Mouse (Mus musculus) MEL (cell line): Measurements from ENCODE around the gene Cog4. TPM values are rescaled to one million over a fixed set of nuclear protein-coding genes. Genes with fewer than 3 reads are reported as not detected.

Source experiments
- DNase-seq: peaks from one replicate; pipeline ENCODE4 v3.0.0; 2011; ENCODE audit warnings: low read depth, low spot score
- H3K27ac ChIP-seq: 2 replicates; pipeline ENCODE4 v1.5.1; 2012; ENCODE audit warnings: low read depth, mild to moderate bottlenecking, control low read depth, low read length, moderate library complexity; ENCODE audit not compliant: control insufficient read depth
- H3K27me3 ChIP-seq, 2 experiments: fragments of 150-350 bp in 1 of 2; sonication (generic) in 1 of 2; 2 replicates each; pipeline ENCODE4 v1.6.1; 2012; ENCODE audit warnings: low read length in 2 of 2, mild to moderate bottlenecking in 2 of 2, improper control_type of control experiment in 1 of 2, moderate library complexity in 1 of 2; ENCODE audit not compliant: insufficient read depth in 2 of 2, control insufficient read depth in 1 of 2
- H3K36me3 ChIP-seq, 2 experiments: 2 replicates each; pipeline ENCODE4 v1.6.1; 2012 to 2014; ENCODE audit warnings: low read length in 2 of 2, improper control_type of control experiment in 1 of 2, inconsistent platforms in 1 of 2, mild to moderate bottlenecking in 1 of 2; ENCODE audit not compliant: insufficient read depth in 2 of 2, control insufficient read depth in 1 of 2
- H3K4me1 ChIP-seq, 2 experiments: fragments of 150-350 bp in 1 of 2; sonication (generic) in 1 of 2; 2 replicates each; pipeline ENCODE4 v1.6.1; 2012; ENCODE audit warnings: low read length in 2 of 2, improper control_type of control experiment in 1 of 2, mild to moderate bottlenecking in 1 of 2; ENCODE audit not compliant: insufficient read depth in 2 of 2, control insufficient read depth in 1 of 2
- H3K4me3 ChIP-seq, 2 experiments: fragments of 150-350 bp in 1 of 2; sonication (generic) in 1 of 2; 2 replicates each; pipeline ENCODE4 v1.5.1; 2012; ENCODE audit warnings: low read depth in 2 of 2, low read length in 2 of 2, mild to moderate bottlenecking in 2 of 2, moderate library complexity in 2 of 2, control low read depth in 1 of 2, improper control_type of control experiment in 1 of 2; ENCODE audit not compliant: control insufficient read depth in 1 of 2, insufficient read depth in 1 of 2
- H3K79me2 ChIP-seq: 2 replicates; pipeline ENCODE4 v1.6.1; 2012; ENCODE audit warnings: mild to moderate bottlenecking, low read length, moderate library complexity; ENCODE audit not compliant: control insufficient read depth, poor library complexity, insufficient read depth
- H3K9ac ChIP-seq: 2 replicates; pipeline ENCODE4 v1.6.1; 2012; ENCODE audit warnings: low read depth, mild to moderate bottlenecking, control low read depth, low read length, moderate library complexity; ENCODE audit not compliant: control insufficient read depth, poor library complexity, severe bottlenecking
- H3K9me3 ChIP-seq: fragments of 150-350 bp; sonication (generic); replicated peaks from 2 replicates; pipeline ENCODE4 v1.6.1; 2012; ENCODE audit warnings: mild to moderate bottlenecking, low read length, improper control_type of control experiment, moderate library complexity; ENCODE audit not compliant: insufficient read depth
- CHD1 ChIP-seq: IDR thresholded peaks from 2 replicates; pipeline ENCODE4 v1.6.1; 2012; ENCODE audit warnings: low read depth, mild to moderate bottlenecking, inconsistent platforms, low read length, improper control_type of control experiment
- CHD2 ChIP-seq: IDR thresholded peaks from 2 replicates; pipeline ENCODE4 v1.6.1; 2011; ENCODE audit warnings: low read length, improper control_type of control experiment
- ETS1 ChIP-seq: IDR thresholded peaks from 2 replicates; pipeline ENCODE4 v1.6.1; 2012; ENCODE audit warnings: low read depth, mild to moderate bottlenecking, inconsistent platforms, low read length, improper control_type of control experiment, moderate library complexity
- GATA1 ChIP-seq: IDR thresholded peaks from 2 replicates; pipeline ENCODE4 v1.6.1; 2011; ENCODE audit warnings: low read depth, low read length, improper control_type of control experiment
- JUND ChIP-seq: IDR thresholded peaks from 2 replicates; pipeline ENCODE4 v1.6.1; 2011; ENCODE audit warnings: low read depth, mild to moderate bottlenecking, improper control_type of control experiment, low read length
- MAX ChIP-seq: IDR thresholded peaks from 2 replicates; pipeline ENCODE4 v1.6.1; 2011; ENCODE audit warnings: low read length, improper control_type of control experiment
- MXI1 ChIP-seq: IDR thresholded peaks from 2 replicates; pipeline ENCODE4 v1.6.1; 2011; ENCODE audit warnings: mild to moderate bottlenecking, low read depth, low read length, improper control_type of control experiment
- NELFE ChIP-seq: IDR thresholded peaks from 2 replicates; pipeline ENCODE4 v1.6.1; 2011; ENCODE audit warnings: low read depth, low read length, improper control_type of control experiment
- POLR2A ChIP-seq, 2 experiments: IDR thresholded peaks; 2 replicates each; pipeline ENCODE4 v1.6.1; 2011 to 2012; ENCODE audit warnings: low read length in 2 of 2, mild to moderate bottlenecking in 2 of 2, control low read depth in 1 of 2, improper control_type of control experiment in 1 of 2, low read depth in 1 of 2, moderate library complexity in 1 of 2; ENCODE audit not compliant: control insufficient read depth in 1 of 2, insufficient read depth in 1 of 2, poor library complexity in 1 of 2
- POLR2AphosphoS2 ChIP-seq: IDR thresholded peaks from 2 replicates; pipeline ENCODE4 v1.6.1; 2011; ENCODE audit warnings: low read length, improper control_type of control experiment
- POLR2AphosphoS5 ChIP-seq: IDR thresholded peaks from 2 replicates; pipeline ENCODE4 v1.6.1; 2012; ENCODE audit warnings: low read depth, borderline replicate concordance, mild to moderate bottlenecking, inconsistent platforms, low read length, moderate library complexity, mixed read lengths
- RAD21 ChIP-seq: IDR thresholded peaks from 2 replicates; pipeline ENCODE4 v1.6.1; 2011; ENCODE audit warnings: mild to moderate bottlenecking, low read depth, low read length, improper control_type of control experiment
- SMC3 ChIP-seq: IDR thresholded peaks from 2 replicates; pipeline ENCODE4 v1.6.1; 2011; ENCODE audit warnings: low read depth, low read length, improper control_type of control experiment
- TBP ChIP-seq: IDR thresholded peaks from 2 replicates; pipeline ENCODE4 v1.8.0; 2011; ENCODE audit warnings: low read depth, low read length, improper control_type of control experiment
- UBTF ChIP-seq: IDR thresholded peaks from 2 replicates; pipeline ENCODE4 v1.6.1; 2012; ENCODE audit warnings: low read depth, mild to moderate bottlenecking, inconsistent platforms, low read length, improper control_type of control experiment, moderate library complexity, borderline replicate concordance; ENCODE audit not compliant: insufficient read depth
- ZKSCAN1 ChIP-seq: IDR thresholded peaks from 2 replicates; pipeline ENCODE4 v1.6.1; 2012; ENCODE audit warnings: low read depth, mild to moderate bottlenecking, inconsistent platforms, low read length, improper control_type of control experiment, moderate library complexity
- ZNF384 ChIP-seq: IDR thresholded peaks from 2 replicates; pipeline ENCODE4 v1.6.1; 2012; ENCODE audit warnings: low read depth, mild to moderate bottlenecking, inconsistent platforms, low read length, improper control_type of control experiment
- polyA plus RNA-seq, 2 experiments: library from polyadenylated mRNA; stranded (reverse) in 1 of 2; unstranded in 1 of 2; fragments of >175 nt in 1 of 2; fragments of >200 nt in 1 of 2; gene quantifications; 2 replicates each; pipeline versions ENCODE4 v1.2.1 to v1.2.4; 2012; ENCODE audit warnings: low replicate concordance in 2 of 2, low read depth in 1 of 2; ENCODE audit not compliant: insufficient read length in 2 of 2, insufficient read depth in 1 of 2, missing spikeins in 1 of 2
- total RNA-seq: library from RNA; depleted of rRNA; stranded (reverse); fragments of 300-350 nt; gene quantifications from 2 replicates; pipeline ENCODE4 v1.2.3, GENCODE M21; 2012

Cog4 gene
- total and polyA plus RNA-seq, 3 experiments = 32.1 to 35.3 TPM; not detected in 1

GRCm38 (mm10) chr8:110828511-110828910 is 17.9 kb upstream of the Cog4 start:
- Histone ChIP-seq H3K79me2 (peaks cover 20% of the 10 kb centered on the region), H3K4me1 (no peaks in the 10 kb centered on the region), H3K4me3 (no peak overlapping the region)
- no peak for DNase-seq
- TF ChIP-seq JUND (no peak), POLR2AphosphoS2 (no peak), ZNF384 (no peak)
- TF ChIP-seq, all 39 proteins: peak for 0
- Histone ChIP-seq H3K9me3 (no peaks in the 10 kb centered on the region), H3K9ac (no peak overlapping the region), H3K27ac (no peak overlapping the region), H3K36me3 (peaks cover 5 to 87% of the 10 kb centered on the region in 2 experiments), H3K27me3 (no peaks in the 10 kb centered on the region)

GRCm38 (mm10) chr8:110831956-110832355 is 14.4 kb upstream of the Cog4 start:
- Histone ChIP-seq H3K27ac (no peak overlapping the region), H3K27me3 (no peaks in the 10 kb centered on the region), H3K4me1 (no peaks in the 10 kb centered on the region), H3K4me3 (no peak overlapping the region), H3K79me2 (peaks cover 22% of the 10 kb centered on the region), H3K9me3 (no peaks in the 10 kb centered on the region), H3K9ac (no peak overlapping the region), H3K36me3 (peaks cover 16 to 93% of the 10 kb centered on the region in 2 experiments)
- DNase-seq = no peak
- TF ChIP-seq UBTF = no peak
- no peak for TF ChIP-seq NELFE
- TF ChIP-seq CHD1 = no peak
- TF ChIP-seq POLR2AphosphoS5 = no peak
- TF ChIP-seq MAX = no peak
- no peak for TF ChIP-seq GATA1
- TF ChIP-seq POLR2A (IDR thresholded peaks at IDR 0.05; ENCODE audit: control insufficient read depth in 1 of 2, insufficient read depth in 1 of 2, low read depth in 1 of 2, low read length in 2 of 2, poor library complexity in 1 of 2) = no peak
- no peak for TF ChIP-seq RAD21
- TF ChIP-seq CHD2 = no peak
- no peak for TF ChIP-seq ZKSCAN1
- no peak for TF ChIP-seq JUND
- no peak for TF ChIP-seq SMC3
- no peak for TF ChIP-seq TBP
- no peak for TF ChIP-seq MXI1
- TF ChIP-seq ETS1 = no peak
